Mouse (Mus musculus) ovary, adult 2 months (tissue): ENCODE data around the gene Yap1. TPM values are rescaled to one million over a fixed set of nuclear protein-coding genes. Genes with fewer than 3 reads are reported as not detected.

Experiments used
- polyA plus RNA-seq: library from polyadenylated mRNA; depleted of rRNA; stranded (reverse); fragments of >200 nt; gene quantifications from 2 replicates; pipeline ENCODE4 v1.2.3, GENCODE M21; 2012; rRNA removed

Gene Yap1
- 83.5 and 102 TPM in 2 replicates for polyA plus RNA-seq

GRCm38 (mm10) chr9:8004370-8004991 is at the start of gene Yap1:
Yap1 (minus strand) TSS chr9:8004596.

DNA sequence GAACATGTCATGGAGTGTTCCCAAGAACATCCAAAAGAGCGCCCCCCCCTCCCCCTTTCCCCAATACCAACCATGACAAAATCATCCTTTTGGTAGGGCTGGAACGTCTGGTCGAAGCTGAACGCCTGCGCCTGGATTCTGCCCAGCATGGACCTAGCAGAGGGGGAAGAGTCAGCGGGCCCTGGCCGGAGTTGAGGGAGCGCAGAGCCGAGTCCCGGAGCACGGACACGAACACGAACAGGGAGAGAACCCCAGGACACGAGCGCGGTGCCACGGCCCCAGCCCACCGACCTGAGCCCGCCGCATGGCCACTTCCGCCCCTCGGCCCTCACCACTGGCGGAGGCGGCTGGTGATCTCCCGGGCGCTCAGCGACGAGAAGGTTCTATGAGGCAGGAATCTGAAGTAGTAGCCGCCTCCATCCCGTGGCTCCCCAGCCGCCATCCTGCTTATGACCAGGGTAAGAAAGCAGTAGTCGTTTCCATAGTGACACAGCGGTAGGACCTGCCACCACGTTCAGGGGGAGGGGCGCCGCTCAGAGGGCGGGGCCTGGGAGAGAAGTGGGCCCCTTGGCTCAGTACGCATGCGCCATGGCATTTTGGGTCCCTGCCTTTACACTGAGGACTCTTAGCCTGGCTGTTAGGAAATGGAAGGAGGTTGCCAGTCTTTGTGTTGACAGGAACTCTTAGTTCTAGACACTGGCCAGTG is 38.1 kb upstream of the Yap1 start, which contains the start of gene Cfap300:
Cfap300 (minus strand) TSS at position 486 of the 706 bp plus-strand sequence.

Other genes with a start within 250 kb of the Yap1 start
- gene Tmem123, start 240.6 kb downstream of the Yap1 start, polyA plus RNA-seq = 74.7 and 107 TPM in 2 replicates
- gene Birc2, start 167.5 kb downstream of the Yap1 start, polyA plus RNA-seq = 19.4 and 21.5 TPM in 2 replicates
- gene Birc3, start 131.4 kb downstream of the Yap1 start, polyA plus RNA-seq = 6.9 and 9.5 TPM in 2 replicates
- 3.8 and 6.2 TPM in 2 replicates for gene Cfap300, start 38.2 kb upstream of the Yap1 start, polyA plus RNA-seq
- gene Cep126, start 129.7 kb upstream of the Yap1 start, polyA plus RNA-seq = 1.7 and 2.8 TPM in 2 replicates